Mouse (Mus musculus) liver, adult 2 months (tissue): Measurements from ENCODE around the gene Spns2.

Experiments
- CTCF ChIP-seq: fragments of 200-500 bp; IDR thresholded peaks from 2 replicates; pipeline ENCODE4 v1.5.1; 2011; ENCODE audit warnings: low read depth, low read length, control low read depth
- POLR2A ChIP-seq: fragments of 200-500 bp; IDR thresholded peaks from 2 replicates; pipeline ENCODE4 v1.6.1; 2011; ENCODE audit warnings: low read length, control low read depth; ENCODE audit not compliant: insufficient read depth; ENCODE audit errors: extremely low read depth

GRCm38 (mm10) chr11:72488753-72489271, 892 bp downstream of the Spns2 start:
- TF ChIP-seq CTCF, result no peak
- TF ChIP-seq POLR2A, result no peak
